Mouse (Mus musculus): Measurements from ENCODE around the gene Zfhx3. TPM values are rescaled to one million over a fixed set of nuclear protein-coding genes. Genes with fewer than 3 reads are reported as not detected.

Zfhx3 gene
- polyA plus RNA-seq, 1 experiment from 2014 or later, result 32.2 TPM

DNA sequence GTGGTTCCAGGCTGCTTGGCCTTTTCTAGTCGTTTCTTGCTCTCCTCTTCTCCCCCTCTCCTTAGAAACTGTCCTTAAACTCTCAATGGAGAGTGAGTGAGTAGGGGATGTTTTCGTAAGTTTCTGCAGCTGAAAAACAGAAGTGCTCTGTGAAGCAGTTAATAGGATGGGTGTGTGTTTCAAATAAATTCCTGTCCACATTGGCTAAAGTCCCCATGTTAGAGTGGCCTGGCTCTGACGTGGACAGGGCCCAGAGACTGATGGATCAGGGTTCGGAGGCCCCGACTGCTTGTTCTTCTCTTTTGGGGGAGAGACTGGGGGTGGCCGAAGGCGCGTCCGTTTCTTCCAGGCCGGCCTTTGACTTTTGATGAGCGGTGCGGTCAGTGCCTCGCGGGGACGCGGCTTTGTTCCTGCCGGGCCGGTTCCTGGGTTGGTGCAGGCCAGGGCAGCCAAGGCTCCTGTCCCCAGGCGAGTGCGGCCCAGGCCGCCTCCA, 771.7 kb downstream of the Zfhx3 start:
- Histone ChIP-seq H3K4me3 (ENCODE audit: low read depth, low read length) (peak overlapping the region; percentile 79), H3K4me2 (ENCODE audit: low read depth, low read length) (peak overlapping the region; percentile 97), H3K27ac (ENCODE audit: low read depth, low read length) (peak overlapping the region; percentile 93), H3K4me1 (ENCODE audit: control insufficient read depth, insufficient read depth, low read length) (peaks cover 58% of the 10 kb centered on the region; the same call in 1 of the 2 replicates), H3K27me3 (ENCODE audit: control insufficient read depth, insufficient read depth, low read length) (no peaks in the 10 kb centered on the region), H3K36me3 (ENCODE audit: control insufficient read depth, insufficient read depth, low read length) (no peaks in the 10 kb centered on the region), H3K9ac (replicated peaks; ENCODE audit: low read depth, low read length) (peak overlapping the region; percentile 92), H3K9me3 (ENCODE audit: control insufficient read depth, low read length) (no peaks in the 10 kb centered on the region)
- 2% methylated on average over 21 of the region's 21 CpGs for WGBS
- no peak for ATAC-seq (ENCODE audit: low read depth)

GRCm38 (mm10) chr8:108714636-108715415, 772.4 kb downstream of the Zfhx3 start:
- no peaks in the 10 kb centered on the region for H3K9me3 ChIP-seq (ENCODE audit: control insufficient read depth, low read length)
- H3K4me3 ChIP-seq (ENCODE audit: low read depth, low read length), result peak overlapping the region; percentile 79
- H3K27me3 ChIP-seq (ENCODE audit: control insufficient read depth, insufficient read depth, low read length), result no peaks in the 10 kb centered on the region
- 1% methylated on average over 49 of the region's 84 CpGs for WGBS
- peak; percentile 74 for ATAC-seq (ENCODE audit: low read depth)
- peak overlapping the region; percentile 93 for H3K27ac ChIP-seq (ENCODE audit: low read depth, low read length)
- peaks cover 57% of the 10 kb centered on the region; the same call in 1 of the 2 replicates for H3K4me1 ChIP-seq (ENCODE audit: control insufficient read depth, insufficient read depth, low read length)
- H3K9ac ChIP-seq (replicated peaks; ENCODE audit: low read depth, low read length), result peak overlapping the region; percentile 92
- H3K4me2 ChIP-seq (ENCODE audit: low read depth, low read length), result peak overlapping the region; percentile 97
- no peaks in the 10 kb centered on the region for H3K36me3 ChIP-seq (ENCODE audit: control insufficient read depth, insufficient read depth, low read length)

DNA sequence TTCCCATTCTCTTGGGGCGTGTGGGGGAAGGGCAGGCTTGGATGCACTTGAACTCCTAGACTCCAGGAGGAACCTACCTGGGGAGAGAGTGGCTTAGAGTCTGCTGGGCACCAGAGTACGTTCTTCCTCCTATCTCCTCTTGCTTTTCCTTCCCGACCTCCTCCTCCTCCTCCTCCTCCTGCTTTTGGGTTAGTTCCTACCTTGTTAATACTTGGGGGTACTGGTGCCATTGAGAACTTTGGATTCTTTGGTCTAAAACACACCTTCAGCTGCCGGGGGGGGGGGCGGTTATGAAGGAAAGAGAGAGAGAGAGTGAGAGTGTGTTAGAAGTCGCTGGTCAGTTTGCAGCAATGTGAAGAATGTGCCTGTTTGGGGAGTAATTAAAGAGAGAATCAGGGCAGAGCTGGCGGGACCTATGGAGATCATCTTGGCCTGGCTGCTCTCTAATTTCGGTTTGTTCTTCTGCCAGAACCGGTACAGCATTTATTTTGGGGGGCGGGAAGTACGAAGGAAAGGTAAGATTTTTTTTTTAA, 773.0 kb downstream of the Zfhx3 start:
- no peaks in the 10 kb centered on the region for H3K36me3 ChIP-seq (ENCODE audit: control insufficient read depth, insufficient read depth, low read length)
- WGBS, result 8% methylated on average over 11 of the region's 11 CpGs
- H3K9ac ChIP-seq (replicated peaks; ENCODE audit: low read depth, low read length), result peak overlapping the region; percentile 92
- peak overlapping the region; percentile 93 for H3K27ac ChIP-seq (ENCODE audit: low read depth, low read length)
- H3K27me3 ChIP-seq (ENCODE audit: control insufficient read depth, insufficient read depth, low read length), result no peaks in the 10 kb centered on the region
- H3K4me1 ChIP-seq (ENCODE audit: control insufficient read depth, insufficient read depth, low read length), result peaks cover 54% of the 10 kb centered on the region; the same call in 1 of the 2 replicates
- no peaks in the 10 kb centered on the region for H3K9me3 ChIP-seq (ENCODE audit: control insufficient read depth, low read length)
- ATAC-seq (ENCODE audit: low read depth), result no peak
- H3K4me3 ChIP-seq (ENCODE audit: low read depth, low read length), result peak overlapping the region; percentile 79
- peak overlapping the region; percentile 97 for H3K4me2 ChIP-seq (ENCODE audit: low read depth, low read length)

- H3K4me3 ChIP-seq (ENCODE audit: low read depth, low read length), result peak overlapping the region; percentile 79
- ATAC-seq (ENCODE audit: low read depth), result no peak
- H3K27ac ChIP-seq (ENCODE audit: low read depth, low read length), result peak overlapping the region; percentile 34
- H3K4me2 ChIP-seq (ENCODE audit: low read depth, low read length), result peak overlapping the region; percentile 97
- H3K9me3 ChIP-seq (ENCODE audit: control insufficient read depth, low read length), result no peaks in the 10 kb centered on the region
- H3K4me1 ChIP-seq (ENCODE audit: control insufficient read depth, insufficient read depth, low read length), result peaks cover 49% of the 10 kb centered on the region; the same call in 1 of the 2 replicates
- no peaks in the 10 kb centered on the region for H3K36me3 ChIP-seq (ENCODE audit: control insufficient read depth, insufficient read depth, low read length)
- WGBS, result 48% methylated on average over 7 of the region's 7 CpGs
- H3K9ac ChIP-seq (replicated peaks; ENCODE audit: low read depth, low read length), result peak overlapping the region; percentile 92
- peaks cover 4% of the 10 kb centered on the region; the same call in 1 of the 2 replicates for H3K27me3 ChIP-seq (ENCODE audit: control insufficient read depth, insufficient read depth, low read length)
Measured at GRCm38 (mm10) chr8:108716291-108716811, 773.9 kb downstream of the Zfhx3 start.

GRCm38 (mm10) chr8:108717545-108717944, 775.1 kb downstream of the Zfhx3 start:
- H3K4me1 ChIP-seq (ENCODE audit: control insufficient read depth, insufficient read depth, low read length), result peaks cover 40% of the 10 kb centered on the region; the same call in 1 of the 2 replicates
- H3K27ac ChIP-seq (ENCODE audit: low read depth, low read length), result 0 out of 2 replicates have a peak overlapping the region, but pooled peaks have one; percentile 12
- H3K36me3 ChIP-seq (ENCODE audit: control insufficient read depth, insufficient read depth, low read length), result no peaks in the 10 kb centered on the region
- H3K9me3 ChIP-seq (ENCODE audit: control insufficient read depth, low read length), result no peaks in the 10 kb centered on the region
- no peak for ATAC-seq (ENCODE audit: low read depth)
- peak overlapping the region; percentile 11; the same call in 1 of the 2 replicates for H3K4me3 ChIP-seq (ENCODE audit: low read depth, low read length)
- H3K27me3 ChIP-seq (ENCODE audit: control insufficient read depth, insufficient read depth, low read length), result peaks cover 4% of the 10 kb centered on the region; the same call in 1 of the 2 replicates
- WGBS, result 34% methylated on average over 8 of the region's 8 CpGs
- H3K4me2 ChIP-seq (ENCODE audit: low read depth, low read length), result peak overlapping the region; percentile 97
- H3K9ac ChIP-seq (replicated peaks; ENCODE audit: low read depth, low read length), result no peak overlapping the region

DNA sequence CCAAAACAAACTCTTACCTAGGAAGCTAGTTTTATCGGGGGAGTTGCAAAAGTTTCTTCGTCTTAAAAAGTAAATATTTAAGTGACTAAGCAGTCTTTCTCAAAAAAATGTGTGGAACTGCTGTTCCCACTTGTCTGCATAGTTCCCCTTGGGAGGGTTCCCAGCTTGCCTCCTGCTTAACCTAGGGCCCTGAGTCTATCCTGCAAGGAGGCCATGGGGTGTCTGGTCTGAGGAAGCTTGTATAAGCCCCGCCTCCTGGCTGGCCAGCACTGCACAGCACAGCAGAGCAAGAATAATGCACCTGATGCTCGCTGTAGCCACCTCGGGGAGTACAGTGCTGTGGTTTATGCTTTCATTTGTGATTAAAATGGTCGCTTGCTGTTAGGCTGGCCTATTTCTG, 775.6 kb downstream of the Zfhx3 start:
- no peak overlapping the region for H3K27ac ChIP-seq (ENCODE audit: low read depth, low read length)
- H3K9ac ChIP-seq (replicated peaks; ENCODE audit: low read depth, low read length), result peak overlapping the region; percentile 32

GRCm38 (mm10) chr8:108720840-108721239, 778.4 kb downstream of the Zfhx3 start:
- Histone ChIP-seq H3K27me3 (ENCODE audit: control insufficient read depth, insufficient read depth, low read length) (peaks cover 4% of the 10 kb centered on the region; the same call in 1 of the 2 replicates), H3K9ac (replicated peaks; ENCODE audit: low read depth, low read length) (no peak overlapping the region), H3K4me2 (ENCODE audit: low read depth, low read length) (no peak overlapping the region), H3K9me3 (ENCODE audit: control insufficient read depth, low read length) (no peaks in the 10 kb centered on the region), H3K27ac (ENCODE audit: low read depth, low read length) (no peak overlapping the region), H3K36me3 (ENCODE audit: control insufficient read depth, insufficient read depth, low read length) (no peaks in the 10 kb centered on the region), H3K4me3 (ENCODE audit: low read depth, low read length) (no peak overlapping the region), H3K4me1 (ENCODE audit: control insufficient read depth, insufficient read depth, low read length) (peaks cover 39% of the 10 kb centered on the region)
- no peak for ATAC-seq (ENCODE audit: low read depth)
- 65% methylated on average over 4 of the region's 4 CpGs for WGBS

More for the DNA sequence above, 775.6 kb downstream of the Zfhx3 start:
- Histone ChIP-seq H3K27me3 (ENCODE audit: control insufficient read depth, insufficient read depth, low read length) (peaks cover 4% of the 10 kb centered on the region; the same call in 1 of the 2 replicates), H3K4me2 (ENCODE audit: low read depth, low read length) (peak overlapping the region; percentile 97), H3K4me1 (ENCODE audit: control insufficient read depth, insufficient read depth, low read length) (peaks cover 45% of the 10 kb centered on the region), H3K9me3 (ENCODE audit: control insufficient read depth, low read length) (no peaks in the 10 kb centered on the region), H3K4me3 (ENCODE audit: low read depth, low read length) (0 out of 2 replicates have a peak overlapping the region, but pooled peaks have one; percentile 8), H3K36me3 (ENCODE audit: control insufficient read depth, insufficient read depth, low read length) (no peaks in the 10 kb centered on the region)
- WGBS, result 35% methylated on average over 6 of the region's 6 CpGs
- ATAC-seq (ENCODE audit: low read depth), result no peak; the same call in 1 of the 2 replicates

GRCm38 (mm10) chr8:108722671-108723513, 780.4 kb downstream of the Zfhx3 start:
- Histone ChIP-seq H3K27ac (ENCODE audit: low read depth, low read length) (no peak overlapping the region), H3K36me3 (ENCODE audit: control insufficient read depth, insufficient read depth, low read length) (no peaks in the 10 kb centered on the region), H3K4me3 (ENCODE audit: low read depth, low read length) (no peak overlapping the region), H3K4me1 (ENCODE audit: control insufficient read depth, insufficient read depth, low read length) (peaks cover 37% of the 10 kb centered on the region), H3K27me3 (ENCODE audit: control insufficient read depth, insufficient read depth, low read length) (peaks cover 4% of the 10 kb centered on the region; the same call in 1 of the 2 replicates), H3K4me2 (ENCODE audit: low read depth, low read length) (no peak overlapping the region), H3K9me3 (ENCODE audit: control insufficient read depth, low read length) (no peaks in the 10 kb centered on the region), H3K9ac (replicated peaks; ENCODE audit: low read depth, low read length) (no peak overlapping the region)
- WGBS, result 7% methylated on average over 8 of the region's 8 CpGs
- ATAC-seq (ENCODE audit: low read depth), result peak; percentile 69

All from neural tube, embryonic 14.5 days (tissue).